Mouse (Mus musculus): Measurements from ENCODE around the gene Gng8. TPM values are rescaled to one million over a fixed set of nuclear protein-coding genes. Genes with fewer than 3 reads are reported as not detected.

The Gng8 gene
- polyA plus RNA-seq, 1 experiment from 2014 or later, result 0.13 TPM

DNA sequence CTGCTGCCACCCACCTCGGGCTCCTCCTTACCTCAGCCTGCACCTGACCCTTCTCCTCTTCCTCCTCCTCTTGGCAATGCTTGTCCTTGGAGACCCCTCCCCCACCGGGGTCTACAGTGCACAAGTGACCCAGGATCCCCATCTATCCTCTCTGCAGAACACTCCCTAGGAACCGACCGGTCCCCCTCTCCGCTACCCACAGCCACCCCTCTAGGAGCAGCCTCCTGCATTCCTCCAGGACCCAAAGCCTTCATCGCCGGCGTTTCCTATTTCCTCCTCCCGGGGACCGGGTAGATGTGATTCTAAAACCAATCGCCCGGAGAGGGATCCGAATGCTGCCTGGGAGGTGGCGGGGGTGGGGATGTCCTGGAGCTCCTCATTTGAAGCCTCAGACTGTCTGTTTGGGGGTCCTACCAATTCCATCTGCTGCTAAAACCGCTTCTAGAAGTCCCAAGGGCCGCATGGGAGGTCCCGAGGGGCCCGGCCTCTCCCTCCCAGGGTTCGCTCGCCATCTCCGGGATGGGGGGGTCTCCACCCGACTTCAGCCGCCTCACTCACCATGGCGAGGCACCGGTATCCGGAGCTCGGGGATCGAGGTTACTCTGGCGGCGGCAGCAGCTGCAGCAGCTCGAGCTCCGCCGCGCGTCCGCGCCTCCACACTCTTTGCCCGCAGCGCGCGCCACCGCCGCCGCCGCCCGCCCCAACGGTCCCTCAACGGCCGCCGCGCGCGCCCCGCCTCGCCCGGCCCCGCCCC is 31.9 kb downstream of the Gng8 start:
- peaks cover 54% of the 10 kb centered on the region for H3K4me1 ChIP-seq (replicated peaks)
- H3K36me3 ChIP-seq (replicated peaks), result peaks cover 24% of the 10 kb centered on the region
- H3K4me3 ChIP-seq (replicated peaks), result peak overlapping the region; percentile 98
- H3K4me2 ChIP-seq, result peak overlapping the region; percentile 85
- H3K9ac ChIP-seq, result peak overlapping the region; percentile 97
- WGBS (ENCODE audit: insufficient replicate concordance), result under 1% methylated on average over 53 of the region's 57 CpGs
- H3K27me3 ChIP-seq, result no peaks in the 10 kb centered on the region
- peak overlapping the region; percentile 93 for H3K27ac ChIP-seq (replicated peaks)
- ATAC-seq (ENCODE audit: insufficient read depth), result no peak
- no peaks in the 10 kb centered on the region for H3K9me3 ChIP-seq (replicated peaks)

DNA sequence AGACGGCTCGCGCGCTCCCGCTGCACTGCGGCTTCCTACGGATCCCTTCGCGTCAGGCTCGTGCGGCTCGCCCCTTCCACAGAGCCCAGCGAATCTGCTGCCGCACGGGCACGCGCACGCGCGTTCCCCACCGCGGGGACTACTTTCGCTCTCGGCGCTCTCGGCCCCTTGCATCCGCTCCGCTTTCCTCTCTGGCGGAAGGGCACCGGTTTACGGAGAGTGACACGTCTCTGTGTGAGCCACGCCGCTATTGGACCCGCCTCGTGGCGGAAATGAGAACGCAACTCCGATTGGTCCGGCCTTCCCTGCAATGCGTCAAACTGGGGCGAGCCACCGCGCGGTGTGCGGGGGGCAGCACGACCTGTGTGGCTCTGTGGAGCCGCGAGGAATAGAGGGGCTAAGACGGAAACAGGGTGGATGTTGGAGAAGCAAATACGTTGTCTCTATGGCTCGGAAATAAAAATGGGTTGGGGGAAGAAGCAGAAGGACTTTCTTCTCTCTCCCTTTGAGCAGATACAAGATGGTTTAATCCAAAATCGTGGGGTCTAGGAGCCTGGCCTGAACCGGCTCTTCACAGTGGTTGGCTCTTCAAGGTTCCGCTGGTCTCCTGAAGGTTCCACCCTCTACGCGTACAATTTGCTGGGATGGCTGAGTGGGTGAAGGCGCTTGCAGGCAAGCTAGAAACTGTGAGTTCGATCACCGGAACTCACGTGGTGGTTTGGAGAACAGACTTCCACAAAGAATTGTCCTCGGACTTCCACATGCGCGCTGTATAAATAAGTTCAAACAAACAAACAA is 32.6 kb downstream of the Gng8 start, which contains the start of gene Calm3:
Gene Calm3 (minus strand): TSS at position 78 of the 798 bp plus-strand sequence.
- no peaks in the 10 kb centered on the region for H3K27me3 ChIP-seq
- peak within 1 kb of the TSS; percentile 93 for H3K27ac ChIP-seq (replicated peaks)
- H3K4me3 ChIP-seq (replicated peaks), result peak within 1 kb of the TSS; percentile 98
- peak; percentile 91 for ATAC-seq (ENCODE audit: insufficient read depth)
- H3K9me3 ChIP-seq (replicated peaks), result no peaks in the 10 kb centered on the region
- peaks cover 46% of the 10 kb centered on the region for H3K4me1 ChIP-seq (replicated peaks)
- H3K9ac ChIP-seq, result peak within 1 kb of the TSS; percentile 97
- WGBS (ENCODE audit: insufficient replicate concordance), result 1% methylated on average over 64 of the region's 64 CpGs
- H3K4me2 ChIP-seq, result peak within 1 kb of the TSS; percentile 85
- H3K36me3 ChIP-seq (replicated peaks), result peaks cover 16% of the 10 kb centered on the region

DNA sequence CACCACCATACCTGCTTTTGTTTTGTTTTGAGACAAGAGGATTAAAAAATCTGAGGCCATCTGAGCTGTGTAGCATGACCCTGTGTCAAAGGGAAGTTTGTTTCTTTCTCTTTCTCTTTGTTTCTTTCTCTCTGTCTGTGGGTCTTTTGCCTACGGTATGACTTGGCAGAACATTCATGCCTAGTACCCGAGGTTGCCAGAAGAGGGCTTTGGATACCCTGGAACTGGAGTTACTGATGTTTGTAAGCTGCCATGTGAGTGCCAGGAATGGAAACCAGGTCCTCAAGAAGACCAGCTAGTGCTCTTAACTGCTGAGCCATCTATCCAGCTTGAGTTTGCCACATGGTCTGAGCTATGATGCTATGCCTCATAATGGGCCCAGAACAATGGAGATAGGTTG is 36.8 kb downstream of the Gng8 start:
- no peak for ATAC-seq (ENCODE audit: insufficient read depth)
- no peaks in the 10 kb centered on the region for H3K27me3 ChIP-seq
- H3K27ac ChIP-seq (replicated peaks), result no peak overlapping the region
- no peak overlapping the region for H3K9ac ChIP-seq
- H3K4me3 ChIP-seq (replicated peaks), result no peak overlapping the region
- WGBS (ENCODE audit: insufficient replicate concordance), result 25% methylated on average over 2 of the region's 2 CpGs
- no peaks in the 10 kb centered on the region for H3K36me3 ChIP-seq (replicated peaks)
- no peak overlapping the region for H3K4me2 ChIP-seq
- H3K9me3 ChIP-seq (replicated peaks), result no peaks in the 10 kb centered on the region
- peaks cover 17% of the 10 kb centered on the region for H3K4me1 ChIP-seq (replicated peaks)

DNA sequence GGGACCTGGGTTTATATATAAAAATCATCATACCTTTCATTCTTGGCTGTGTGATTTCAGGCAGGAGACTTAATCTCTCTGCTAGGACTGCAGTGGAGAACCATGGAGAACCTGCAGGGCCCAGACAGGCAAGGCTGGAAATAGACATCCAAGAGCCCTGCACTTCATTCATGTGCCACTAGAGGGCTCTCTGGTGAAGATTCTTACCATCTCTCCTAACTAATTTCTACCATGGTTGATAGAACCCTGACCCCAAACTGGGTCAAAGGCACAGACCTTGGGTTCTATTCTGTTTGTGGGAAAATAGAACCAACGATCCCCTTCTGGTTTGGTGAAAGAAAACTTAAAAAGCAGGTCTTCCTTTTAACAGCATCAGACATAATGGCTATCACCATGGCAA is 39.3 kb downstream of the Gng8 start:
- Histone ChIP-seq H3K4me1 (replicated peaks) (peaks cover 7% of the 10 kb centered on the region), H3K27ac (replicated peaks) (no peak overlapping the region), H3K9ac (no peak overlapping the region), H3K4me3 (replicated peaks) (no peak overlapping the region), H3K36me3 (replicated peaks) (no peaks in the 10 kb centered on the region), H3K27me3 (peaks cover 10% of the 10 kb centered on the region; the same call in 1 of the 2 replicates), H3K4me2 (no peak overlapping the region), H3K9me3 (replicated peaks) (no peaks in the 10 kb centered on the region)
- no peak for ATAC-seq (ENCODE audit: insufficient read depth)
- 7% methylated on average over 1 of the region's 1 CpGs for WGBS (ENCODE audit: insufficient replicate concordance)

DNA sequence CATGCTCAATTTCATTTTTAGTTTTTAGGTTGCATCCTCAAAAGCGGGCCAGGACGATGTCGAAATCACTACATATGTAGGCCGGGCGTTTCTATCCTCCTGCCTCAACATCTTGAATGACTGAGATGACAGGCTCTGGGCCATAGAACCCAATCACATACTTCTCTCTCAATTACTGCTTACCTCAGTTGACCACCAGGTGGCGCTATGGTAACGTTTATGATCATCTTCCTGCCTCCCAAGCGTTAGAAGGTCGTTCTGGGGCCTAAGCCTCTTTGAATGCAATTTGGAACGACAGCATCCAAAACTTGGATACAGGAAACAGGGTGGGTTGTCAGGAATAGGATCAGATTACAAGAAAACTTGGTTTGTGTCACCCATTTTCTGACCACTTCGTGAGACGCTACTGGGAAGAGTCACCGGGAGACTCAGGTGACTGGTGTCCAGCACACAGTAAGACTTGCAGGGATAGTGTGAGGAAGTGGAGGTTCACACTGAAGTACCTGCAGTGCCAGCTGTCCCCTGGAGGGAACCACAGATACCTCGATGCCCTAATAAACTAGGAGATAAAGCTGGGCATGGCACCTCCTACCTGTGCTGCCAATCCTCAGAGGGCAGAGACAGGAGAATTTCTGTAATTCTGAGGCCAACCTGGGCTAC is 40.5 kb downstream of the Gng8 start:
- H3K27ac ChIP-seq (replicated peaks), result no peak overlapping the region
- H3K4me1 ChIP-seq (replicated peaks), result peaks cover 7% of the 10 kb centered on the region
- H3K4me3 ChIP-seq (replicated peaks), result no peak overlapping the region
- H3K4me2 ChIP-seq, result no peak overlapping the region
- peaks cover 10% of the 10 kb centered on the region; the same call in 1 of the 2 replicates for H3K27me3 ChIP-seq
- no peaks in the 10 kb centered on the region for H3K9me3 ChIP-seq (replicated peaks)
- no peak overlapping the region for H3K9ac ChIP-seq
- ATAC-seq (ENCODE audit: insufficient read depth), result no peak
- WGBS (ENCODE audit: insufficient replicate concordance), result 20% methylated on average over 14 of the region's 14 CpGs
- no peaks in the 10 kb centered on the region for H3K36me3 ChIP-seq (replicated peaks)

DNA sequence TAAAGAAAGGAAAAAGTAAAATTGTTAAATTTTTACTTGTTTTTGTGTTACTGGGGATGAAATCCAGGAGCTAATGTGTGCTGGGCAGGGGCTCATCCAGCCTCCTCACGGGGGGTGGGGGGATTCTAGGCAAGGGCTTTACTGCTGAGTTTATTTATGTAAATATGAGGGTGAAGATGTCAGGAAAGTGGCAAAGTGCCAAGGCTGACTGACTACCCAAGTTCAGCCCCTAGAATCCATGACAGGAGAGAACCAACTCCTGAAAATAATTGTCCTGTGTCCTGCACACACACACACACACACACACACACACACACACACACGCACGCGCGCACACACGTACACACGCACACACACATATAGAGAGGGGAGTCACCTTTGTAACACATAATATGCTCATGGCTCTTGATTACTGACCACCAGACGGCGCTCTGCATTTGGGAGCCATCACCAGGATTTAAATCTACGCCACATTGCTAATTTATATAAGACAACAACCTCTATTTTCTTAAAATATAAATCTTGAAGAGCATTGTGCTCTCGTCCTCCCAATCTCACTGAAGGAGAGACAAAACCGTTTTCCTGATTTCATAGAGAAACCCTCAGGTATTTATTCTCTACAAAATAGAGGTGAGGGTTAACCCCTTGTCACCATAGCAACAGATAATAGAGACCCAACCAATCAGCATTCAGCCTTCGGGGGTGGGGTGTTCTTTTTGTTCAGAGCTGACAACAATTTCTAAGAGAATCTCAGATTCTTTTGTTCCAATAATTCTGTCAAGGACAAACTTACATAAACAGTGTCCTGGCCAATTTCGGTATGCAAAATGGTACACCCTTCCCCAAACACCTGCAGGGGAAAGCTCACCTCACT is 41.4 kb downstream of the Gng8 start:
- Histone ChIP-seq H3K4me2 (no peak overlapping the region), H3K9ac (no peak overlapping the region), H3K4me3 (replicated peaks) (no peak overlapping the region), H3K27me3 (peaks cover 10% of the 10 kb centered on the region; the same call in 1 of the 2 replicates), H3K36me3 (replicated peaks) (no peaks in the 10 kb centered on the region), H3K27ac (replicated peaks) (no peak overlapping the region), H3K4me1 (replicated peaks) (peaks cover 7% of the 10 kb centered on the region), H3K9me3 (replicated peaks) (no peaks in the 10 kb centered on the region)
- ATAC-seq (ENCODE audit: insufficient read depth), result no peak
- 29% methylated on average over 14 of the region's 14 CpGs for WGBS (ENCODE audit: insufficient replicate concordance)

DNA sequence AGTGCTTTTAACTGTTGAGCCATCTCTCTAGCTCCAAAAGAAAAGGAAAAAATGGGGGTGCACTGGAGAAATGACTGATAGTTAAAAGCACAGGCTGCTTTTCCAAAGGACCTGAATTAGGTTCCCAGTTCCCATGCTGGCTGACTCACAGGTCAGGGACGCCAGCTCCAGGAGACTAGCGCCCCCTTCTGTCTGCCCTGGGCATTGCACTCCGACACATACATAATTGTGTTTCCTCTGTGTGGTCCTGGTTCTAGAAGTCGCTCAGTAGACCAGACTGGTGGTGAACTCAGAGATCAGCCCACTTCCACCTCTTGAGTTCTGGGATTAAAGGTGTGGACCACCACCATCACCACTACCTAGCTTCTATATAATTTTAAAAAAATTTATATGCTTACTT is 45.7 kb downstream of the Gng8 start:
- H3K4me3 ChIP-seq (replicated peaks), result no peak overlapping the region

DNA sequence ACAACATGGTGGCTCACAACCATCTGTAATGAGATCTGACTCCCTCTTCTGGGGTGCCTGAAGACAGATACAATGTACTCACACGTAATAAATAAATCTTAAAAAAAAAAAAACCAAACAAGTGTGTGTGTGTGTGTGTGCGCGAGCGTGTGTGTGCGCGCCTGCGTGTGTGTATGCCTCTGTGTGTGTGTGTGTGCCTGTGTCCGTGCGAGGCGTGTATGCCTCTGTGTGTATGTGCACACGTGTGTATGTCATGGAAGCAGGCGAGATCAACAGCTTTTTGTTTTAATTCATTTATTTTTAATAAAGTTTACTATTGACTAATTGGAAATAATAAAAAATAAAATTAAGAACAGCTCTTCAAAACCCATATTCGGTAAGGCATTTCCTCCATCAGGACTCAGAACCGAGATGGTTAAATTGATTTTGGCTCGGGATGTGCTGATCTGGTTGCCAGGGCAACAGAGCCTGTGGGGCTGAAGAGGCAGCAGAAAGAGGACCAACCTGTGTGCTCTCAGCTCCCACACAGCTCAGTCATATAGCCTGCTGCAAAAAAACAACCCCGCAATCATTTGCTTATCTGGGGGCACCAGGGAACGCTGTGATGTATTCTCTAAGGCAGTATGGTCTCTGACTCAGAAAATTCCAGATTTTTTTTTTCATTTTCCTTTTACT is 46.7 kb downstream of the Gng8 start:
- 62% methylated on average over 17 of the region's 17 CpGs for WGBS (ENCODE audit: insufficient replicate concordance)
- no peaks in the 10 kb centered on the region for H3K9me3 ChIP-seq (replicated peaks)
- H3K27ac ChIP-seq (replicated peaks), result no peak overlapping the region
- H3K9ac ChIP-seq, result no peak overlapping the region
- no peak overlapping the region for H3K4me3 ChIP-seq (replicated peaks)
- H3K36me3 ChIP-seq (replicated peaks), result no peaks in the 10 kb centered on the region
- H3K4me2 ChIP-seq, result no peak overlapping the region
- H3K27me3 ChIP-seq, result peaks cover 43% of the 10 kb centered on the region
- no peaks in the 10 kb centered on the region for H3K4me1 ChIP-seq (replicated peaks)
- no peak for ATAC-seq (ENCODE audit: insufficient read depth)

More for the DNA sequence above, 45.7 kb downstream of the Gng8 start:
- H3K36me3 ChIP-seq (replicated peaks), result no peaks in the 10 kb centered on the region
- H3K4me2 ChIP-seq, result no peak overlapping the region
- no peaks in the 10 kb centered on the region for H3K9me3 ChIP-seq (replicated peaks)
- ATAC-seq (ENCODE audit: insufficient read depth), result no peak
- peaks cover 1% of the 10 kb centered on the region for H3K4me1 ChIP-seq (replicated peaks)
- WGBS (ENCODE audit: insufficient replicate concordance), result 36% methylated on average over 4 of the region's 4 CpGs
- no peak overlapping the region for H3K9ac ChIP-seq
- peaks cover 36% of the 10 kb centered on the region for H3K27me3 ChIP-seq
- no peak overlapping the region for H3K27ac ChIP-seq (replicated peaks)

DNA sequence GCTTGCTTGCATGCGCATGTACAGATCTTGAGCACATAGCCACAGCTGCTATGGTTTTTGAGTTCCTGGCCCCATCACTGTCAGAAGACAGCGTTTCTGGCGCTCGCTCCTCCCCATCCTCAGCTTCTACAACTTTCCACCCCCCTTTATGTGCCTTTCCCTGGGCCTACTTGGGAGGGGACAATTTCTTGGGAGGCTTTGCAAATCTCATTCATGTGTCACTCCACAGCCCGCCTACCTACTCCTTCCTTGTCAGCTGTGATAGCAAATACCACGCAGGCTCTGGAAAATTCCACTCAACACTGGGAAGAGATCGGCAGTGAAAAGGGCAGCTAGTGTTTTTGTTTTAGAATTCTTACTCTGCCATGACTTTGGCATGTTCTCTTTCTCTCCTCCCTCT is 48.7 kb downstream of the Gng8 start:
- WGBS (ENCODE audit: insufficient replicate concordance), result 50% methylated on average over 7 of the region's 7 CpGs
- Histone ChIP-seq H3K4me1 (replicated peaks) (peaks cover 6% of the 10 kb centered on the region), H3K27me3 (peaks cover 58% of the 10 kb centered on the region), H3K36me3 (replicated peaks) (no peaks in the 10 kb centered on the region), H3K9me3 (replicated peaks) (no peaks in the 10 kb centered on the region), H3K4me3 (replicated peaks) (no peak overlapping the region), H3K27ac (replicated peaks) (no peak overlapping the region), H3K9ac (no peak overlapping the region), H3K4me2 (no peak overlapping the region)
- ATAC-seq (ENCODE audit: insufficient read depth), result no peak

DNA sequence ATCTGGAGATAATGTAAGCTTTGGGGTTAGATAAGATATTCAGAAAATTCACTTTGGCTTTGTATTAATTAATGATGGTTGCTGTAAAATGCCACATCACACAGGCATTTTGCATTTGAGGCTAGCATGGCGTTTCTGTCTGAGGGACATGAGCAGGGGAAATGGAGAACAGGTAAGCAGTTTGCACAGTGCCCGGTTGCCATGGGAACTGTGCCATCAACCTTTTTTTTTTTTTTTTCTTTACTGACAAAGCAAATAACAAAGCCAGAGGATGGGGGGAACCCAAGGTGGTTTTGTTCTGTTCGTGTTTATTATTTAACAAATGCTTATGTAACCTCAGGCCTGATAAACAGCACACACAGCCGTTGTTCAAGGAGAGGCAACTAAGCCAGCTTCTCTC is 51.3 kb downstream of the Gng8 start:
- ATAC-seq (ENCODE audit: insufficient read depth), result no peak
- no peaks in the 10 kb centered on the region for H3K9me3 ChIP-seq (replicated peaks)
- H3K9ac ChIP-seq, result no peak overlapping the region
- H3K27me3 ChIP-seq, result peaks cover 80% of the 10 kb centered on the region
- H3K36me3 ChIP-seq (replicated peaks), result no peaks in the 10 kb centered on the region
- H3K4me1 ChIP-seq (replicated peaks), result peaks cover 14% of the 10 kb centered on the region
- 42% methylated on average over 4 of the region's 4 CpGs for WGBS (ENCODE audit: insufficient replicate concordance)
- no peak overlapping the region for H3K4me2 ChIP-seq
- no peak overlapping the region for H3K27ac ChIP-seq (replicated peaks)
- H3K4me3 ChIP-seq (replicated peaks), result no peak overlapping the region

Measured in liver, embryonic 15.5 days (tissue).